Mouse (Mus musculus) brain, embryonic 14.5 days (tissue): ENCODE results near the gene A530064D06Rik.

ENCODE experiments used
- CTCF ChIP-seq: fragments of 200-500 bp; IDR thresholded peaks from 2 replicates; pipeline ENCODE4 v1.5.1; 2012; ENCODE audit warnings: inconsistent platforms, mild to moderate bottlenecking, moderate library complexity, borderline replicate concordance; ENCODE audit not compliant: insufficient read depth, insufficient read length; ENCODE audit errors: extremely low read depth
- POLR2A ChIP-seq: fragments of 200-500 bp; IDR thresholded peaks from 2 replicates; pipeline ENCODE4 v1.6.1; 2012; ENCODE audit warnings: mild to moderate bottlenecking, inconsistent platforms, borderline replicate concordance; ENCODE audit not compliant: poor library complexity, insufficient read depth, insufficient read length, severe bottlenecking; ENCODE audit errors: extremely low read depth

DNA sequence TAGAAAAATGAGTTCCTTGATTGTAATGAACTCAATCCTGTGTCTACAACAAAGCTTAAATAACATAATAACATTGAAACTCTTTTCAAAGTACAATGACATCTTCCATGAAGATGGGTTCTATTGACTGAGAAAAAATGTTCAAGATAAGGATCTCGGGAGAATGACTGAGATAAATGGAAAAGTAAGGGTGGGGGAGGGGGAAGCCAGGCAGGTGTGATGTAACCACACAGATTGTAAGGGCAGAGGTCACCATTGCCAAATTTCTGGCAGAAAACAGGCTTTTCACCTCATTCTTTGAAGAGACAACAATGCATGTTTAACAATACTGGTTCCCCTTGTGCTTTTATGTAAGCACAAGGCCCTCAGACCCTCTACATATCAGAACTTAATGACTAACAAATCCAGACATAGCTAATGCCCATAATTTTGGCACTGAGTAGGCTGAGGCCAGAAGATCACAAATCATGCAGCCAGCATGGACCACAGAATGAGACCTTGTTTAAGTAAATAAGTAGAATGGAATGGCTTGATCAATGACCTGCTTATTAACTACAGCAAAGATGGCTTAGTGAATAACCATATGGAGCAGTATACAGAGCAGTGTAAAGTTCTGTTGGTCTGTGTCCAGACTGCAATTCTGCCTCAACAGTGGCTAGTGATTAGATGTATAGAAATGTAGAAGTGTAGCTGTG is 9.5 kb downstream of the A530064D06Rik start:
- TF ChIP-seq POLR2A (no peak), CTCF (no peak)
